ENCODE assay signal across 10 mouse cellular contexts in genomic region chr3:38820315-38820714, GRCm38 (mm10).
DNase-seq lines count a peak whose midpoint lies in the region; ATAC-seq and TF ChIP-seq lines count a peak whose summit lies in the region.
"Had no signal": no experiment of that assay in that cellular context is flagged by ENCODE, and none has a peak within 500 bp of the region (broad histone marks: within the 10 kb centered on the region; RNA-seq: fewer than 3 reads in every experiment).

No protein-coding gene starts in this region.

- no peak overlapping the region for H3K4me2 ChIP-seq in forebrain, embryonic 12.5 days
- H3K4me2 ChIP-seq in forebrain, embryonic 16.5 days (ENCODE audit: low read length): no peak overlapping the region
- no peak overlapping the region for H3K4me2 ChIP-seq in midbrain, embryonic 16.5 days (ENCODE audit: low read length)
- H3K4me2 ChIP-seq: liver, embryonic 15.5 days had no signal

- H3K36me3 ChIP-seq in forebrain, embryonic 12.5 days (replicated peaks): no peaks in the 10 kb centered on the region
- H3K36me3 ChIP-seq in forebrain, embryonic 16.5 days (ENCODE audit: control insufficient read depth, insufficient read depth): no peaks in the 10 kb centered on the region
- no peaks in the 10 kb centered on the region for H3K36me3 ChIP-seq in midbrain, embryonic 16.5 days (ENCODE audit: control insufficient read depth, insufficient read depth, low read length)
- H3K36me3 ChIP-seq: liver, embryonic 15.5 days had no signal

- DNase-seq in left cerebral cortex, postnatal 10 days (ENCODE audit: extremely low spot score in 1 of 2, low spot score in 2 of 2): peak; percentile 13 to 23
- no peak for DNase-seq in left cerebral cortex, adult 2 months (ENCODE audit: extremely low spot score in 1 of 2, low spot score in 2 of 2)
- peak; percentile 30 for DNase-seq in gastrocnemius, postnatal 10 days
- no peak for DNase-seq in kidney, adult 9 months
- no peak for DNase-seq in ovary, postnatal 36 days (ENCODE audit: low spot score)

- H3K27ac ChIP-seq in forebrain, embryonic 12.5 days: 0 out of 2 replicates have a peak overlapping the region, but pooled peaks have one; percentile 10
- H3K27ac ChIP-seq in forebrain, embryonic 16.5 days (ENCODE audit: low read length): no peak overlapping the region
- H3K27ac ChIP-seq in left cerebral cortex, adult 2 months: no peak overlapping the region
- H3K27ac ChIP-seq in midbrain, embryonic 16.5 days (ENCODE audit: low read length): no peak overlapping the region
- H3K27ac ChIP-seq: kidney, postnatal 0 days; liver, embryonic 15.5 days had no signal

- intact Hi-C loops in left cerebral cortex, postnatal 10 days (cut with DNase I): no loop called here
- intact Hi-C loops in left cerebral cortex, adult 2 months (cut with DNase I): no loop called here

- no peaks in the 10 kb centered on the region for H3K9me3 ChIP-seq in forebrain, embryonic 12.5 days
- H3K9me3 ChIP-seq in forebrain, embryonic 16.5 days (ENCODE audit: control insufficient read depth, low read length): no peaks in the 10 kb centered on the region
- no peaks in the 10 kb centered on the region for H3K9me3 ChIP-seq in midbrain, embryonic 16.5 days (replicated peaks; ENCODE audit: control insufficient read depth, low read length, poor library complexity, severe bottlenecking)
- H3K9me3 ChIP-seq: liver, embryonic 15.5 days had no signal

- no peak for TF ChIP-seq CTCF in left cerebral cortex, adult 2 months (IDR thresholded peaks at IDR 0.05)

- H3K9ac ChIP-seq in forebrain, embryonic 12.5 days: no peak overlapping the region
- no peak overlapping the region for H3K9ac ChIP-seq in forebrain, embryonic 16.5 days (replicated peaks; ENCODE audit: low read depth, low read length)
- H3K9ac ChIP-seq in midbrain, embryonic 16.5 days (ENCODE audit: low read depth, low read length): no peak overlapping the region
- H3K9ac ChIP-seq: liver, embryonic 15.5 days had no signal

- H3K4me3 ChIP-seq in forebrain, embryonic 12.5 days (replicated peaks): no peak overlapping the region
- H3K4me3 ChIP-seq in forebrain, embryonic 16.5 days (replicated peaks; ENCODE audit: low read length): no peak overlapping the region
- no peak overlapping the region for H3K4me3 ChIP-seq in left cerebral cortex, adult 2 months
- no peak overlapping the region for H3K4me3 ChIP-seq in midbrain, embryonic 16.5 days (ENCODE audit: low read depth, low read length)
- H3K4me3 ChIP-seq: liver, embryonic 15.5 days had no signal

- no peaks in the 10 kb centered on the region for H3K27me3 ChIP-seq in forebrain, embryonic 12.5 days
- no peaks in the 10 kb centered on the region for H3K27me3 ChIP-seq in forebrain, embryonic 16.5 days (replicated peaks; ENCODE audit: control insufficient read depth, insufficient read depth, low read length)
- no peaks in the 10 kb centered on the region for H3K27me3 ChIP-seq in midbrain, embryonic 16.5 days (ENCODE audit: control insufficient read depth, insufficient read depth, low read depth, low read length)
- H3K27me3 ChIP-seq: liver, embryonic 15.5 days had no signal

- peaks cover 10% of the 10 kb centered on the region for H3K4me1 ChIP-seq in forebrain, embryonic 12.5 days
- H3K4me1 ChIP-seq in forebrain, embryonic 16.5 days (replicated peaks; ENCODE audit: control insufficient read depth, insufficient read depth, low read length): no peaks in the 10 kb centered on the region
- H3K4me1 ChIP-seq in midbrain, embryonic 16.5 days (ENCODE audit: control insufficient read depth, insufficient read depth, low read length): peaks cover 10% of the 10 kb centered on the region; the same call in 1 of the 2 replicates
- H3K4me1 ChIP-seq: liver, embryonic 15.5 days had no signal

- WGBS in forebrain, embryonic 12.5 days: 91% methylated on average over 7 of the region's 7 CpGs
- WGBS in forebrain, embryonic 16.5 days: 89% methylated on average over 7 of the region's 7 CpGs
- 73% methylated on average over 7 of the region's 7 CpGs for WGBS in midbrain, embryonic 16.5 days

- ATAC-seq in forebrain, embryonic 12.5 days (ENCODE audit: low FRiP score): no peak
- no peak for ATAC-seq in forebrain, embryonic 16.5 days
- ATAC-seq in midbrain, embryonic 16.5 days: peak; percentile 83

Comparison
In these comparisons a context has a peak if more than half of its experiments do, and no peak if none do; other contexts are left out.
1. DNase-seq: peak in left cerebral cortex, postnatal 10 days (2 of 2) and gastrocnemius, postnatal 10 days (single experiment); none in left cerebral cortex, adult 2 months (0 of 2), kidney, adult 9 months (single experiment) and ovary, postnatal 36 days (single experiment).